Mouse (Mus musculus): ENCODE measurements around the gene F13b.

F13b gene

GRCm38 (mm10) chr1:139501258-139501752 is at the start of gene F13b:
Gene F13b (plus strand): TSS chr1:139501702.
- DNase-seq: no peak

- DNase-seq: peak; percentile 88
These were observed 46.9 kb upstream of the F13b start, which contains the start of gene Aspm for GRCm38 (mm10) chr1:139454340-139455225. Gene Aspm (plus strand): TSS chr1:139454772.

- DNase-seq: no peak
These were observed 46.2 kb upstream of the F13b start for GRCm38 (mm10) chr1:139455226-139455869.

- DNase-seq: no peak
These were observed 40.7 kb upstream of the F13b start for GRCm38 (mm10) chr1:139460807-139461206.

- no peak for DNase-seq
These were observed 35.6 kb upstream of the F13b start for GRCm38 (mm10) chr1:139465936-139466335.

GRCm38 (mm10) chr1:139478898-139479297 is 22.6 kb upstream of the F13b start:
- DNase-seq: no peak

GRCm38 (mm10) chr1:139480246-139480645 is 21.3 kb upstream of the F13b start:
- DNase-seq: no peak

- DNase-seq: no peak
These were observed 20.4 kb upstream of the F13b start for GRCm38 (mm10) chr1:139481146-139481545.

- DNase-seq: no peak
These were observed 6.9 kb upstream of the F13b start for GRCm38 (mm10) chr1:139494630-139495029.

GRCm38 (mm10) chr1:139495408-139495807 is 6.1 kb upstream of the F13b start:
- DNase-seq: no peak

GRCm38 (mm10) chr1:139496212-139496611 is 5.3 kb upstream of the F13b start:
- no peak for DNase-seq

- DNase-seq: no peak
These were observed 1.8 kb upstream of the F13b start for GRCm38 (mm10) chr1:139499751-139500150.

- DNase-seq: no peak
These were observed 13.1 kb downstream of the F13b start for GRCm38 (mm10) chr1:139514556-139514955.

GRCm38 (mm10) chr1:139548536-139548935 is 47.0 kb downstream of the F13b start:
- DNase-seq: no peak

GRCm38 (mm10) chr1:139551311-139551710 is 49.8 kb downstream of the F13b start:
- no peak for DNase-seq

- DNase-seq: no peak
These were observed 58.5 kb downstream of the F13b start, which contains the start of gene Cfhr1 for GRCm38 (mm10) chr1:139560024-139560423. Gene Cfhr1 (minus strand): TSS chr1:139560272.

Measured in cerebellum, adult 9-11 months (tissue).